Mouse (Mus musculus) ES-E14 (cell line): ENCODE data around the gene Cmtm5.

Source experiments
- CHD2 ChIP-seq: IDR thresholded peaks from 2 replicates; pipeline ENCODE4 v1.6.1; 2014; ENCODE audit warnings: mild to moderate bottlenecking, low read depth, low read length, inconsistent platforms
- MAFK ChIP-seq: IDR thresholded peaks from 2 replicates; pipeline ENCODE4 v1.6.1; 2014; ENCODE audit warnings: mild to moderate bottlenecking, low read depth, low read length, inconsistent platforms; ENCODE audit not compliant: insufficient read depth
- ZC3H11A ChIP-seq: IDR thresholded peaks from 2 replicates; pipeline ENCODE4 v1.6.1; 2012; ENCODE audit warnings: low read depth, mild to moderate bottlenecking, inconsistent platforms, low read length, borderline replicate concordance

DNA sequence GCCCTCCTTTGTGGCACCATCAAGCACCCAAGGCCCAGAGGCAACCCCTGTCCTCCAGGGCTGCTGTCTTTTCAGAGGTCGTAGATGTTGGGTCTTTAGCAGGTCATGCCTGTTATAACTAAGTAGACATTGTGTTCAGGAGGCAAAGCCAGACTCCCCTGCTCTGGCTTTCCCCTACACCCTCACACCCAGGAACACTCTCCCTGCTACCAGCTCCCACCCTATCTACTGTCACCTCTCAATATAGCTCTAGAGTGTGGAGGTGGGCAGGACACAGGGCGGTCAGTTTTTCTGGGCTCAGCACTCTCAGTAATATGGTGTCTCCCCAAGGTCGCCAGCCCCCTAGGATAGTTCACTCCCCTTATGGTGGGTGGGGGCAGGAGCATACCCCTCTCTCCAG, 31.8 kb downstream of the Cmtm5 start:
- TF ChIP-seq ZC3H11A, result no peak
- no peak for TF ChIP-seq MAFK
- no peak for TF ChIP-seq CHD2
